Mouse (Mus musculus): ENCODE data around the gene Glyr1.

Gene Glyr1

GRCm38 (mm10) chr16:5012036-5013005 is 37.3 kb downstream of the Glyr1 start:
- DNase-seq (ENCODE audit: low read depth, low spot score) = peak; percentile 34

GRCm38 (mm10) chr16:5011285-5011684 is 38.4 kb downstream of the Glyr1 start:
- no peak for DNase-seq (ENCODE audit: low read depth, low spot score)

GRCm38 (mm10) chr16:5010371-5010935 is 39.2 kb downstream of the Glyr1 start:
- DNase-seq (ENCODE audit: low read depth, low spot score) = no peak

GRCm38 (mm10) chr16:5008076-5008475 is 41.6 kb downstream of the Glyr1 start:
- no peak for DNase-seq (ENCODE audit: low read depth, low spot score)

GRCm38 (mm10) chr16:5007492-5007891 is 42.2 kb downstream of the Glyr1 start:
- no peak for DNase-seq (ENCODE audit: low read depth, low spot score)

- DNase-seq (ENCODE audit: low read depth, low spot score) = no peak
Measured at GRCm38 (mm10) chr16:5007067-5007466, 42.6 kb downstream of the Glyr1 start, which contains the start of gene Smim22. TSS of gene Smim22 (plus strand) at chr16:5007288.

GRCm38 (mm10) chr16:5000611-5001010 is 49.1 kb downstream of the Glyr1 start:
- no peak for DNase-seq (ENCODE audit: low read depth, low spot score)

GRCm38 (mm10) chr16:4998984-4999383 is 50.7 kb downstream of the Glyr1 start:
- DNase-seq (ENCODE audit: low read depth, low spot score) = no peak

- no peak for DNase-seq (ENCODE audit: low read depth, low spot score)
Measured at GRCm38 (mm10) chr16:4997553-4997952, 52.1 kb downstream of the Glyr1 start, which contains the start of gene Sept12. TSS of gene Sept12 (minus strand) at chr16:4997852.

- no peak for DNase-seq (ENCODE audit: low read depth, low spot score)
Measured at GRCm38 (mm10) chr16:4993276-4993675, 56.4 kb downstream of the Glyr1 start.

GRCm38 (mm10) chr16:4984717-4985116 is 64.9 kb downstream of the Glyr1 start:
- no peak for DNase-seq (ENCODE audit: low read depth, low spot score)

GRCm38 (mm10) chr16:4979755-4980380 is 69.8 kb downstream of the Glyr1 start:
- DNase-seq (ENCODE audit: low read depth, low spot score) = no peak

- DNase-seq (ENCODE audit: low read depth, low spot score) = no peak
Measured at GRCm38 (mm10) chr16:4978275-4979051, 71.2 kb downstream of the Glyr1 start.

GRCm38 (mm10) chr16:4976180-4976579 is 73.5 kb downstream of the Glyr1 start:
- no peak for DNase-seq (ENCODE audit: low read depth, low spot score)

GRCm38 (mm10) chr16:4974521-4974920 is 75.1 kb downstream of the Glyr1 start:
- DNase-seq (ENCODE audit: low read depth, low spot score) = no peak

GRCm38 (mm10) chr16:4971626-4972025 is 78.0 kb downstream of the Glyr1 start:
- no peak for DNase-seq (ENCODE audit: low read depth, low spot score)

GRCm38 (mm10) chr16:4969055-4969843 is 80.4 kb downstream of the Glyr1 start:
- DNase-seq (ENCODE audit: low read depth, low spot score) = no peak

- DNase-seq (ENCODE audit: low read depth, low spot score) = no peak
Measured at GRCm38 (mm10) chr16:4968426-4968825, 81.2 kb downstream of the Glyr1 start.

- no peak for DNase-seq (ENCODE audit: low read depth, low spot score)
Measured at GRCm38 (mm10) chr16:4965392-4966129, 84.1 kb downstream of the Glyr1 start.

Data from c-Kit-negative CD71-positive TER-119-positive erythroid progenitor cells, embryonic 14.5 days (primary cell).